ENCODE assay signal across 20 mouse cellular contexts in the genomic region with DNA sequence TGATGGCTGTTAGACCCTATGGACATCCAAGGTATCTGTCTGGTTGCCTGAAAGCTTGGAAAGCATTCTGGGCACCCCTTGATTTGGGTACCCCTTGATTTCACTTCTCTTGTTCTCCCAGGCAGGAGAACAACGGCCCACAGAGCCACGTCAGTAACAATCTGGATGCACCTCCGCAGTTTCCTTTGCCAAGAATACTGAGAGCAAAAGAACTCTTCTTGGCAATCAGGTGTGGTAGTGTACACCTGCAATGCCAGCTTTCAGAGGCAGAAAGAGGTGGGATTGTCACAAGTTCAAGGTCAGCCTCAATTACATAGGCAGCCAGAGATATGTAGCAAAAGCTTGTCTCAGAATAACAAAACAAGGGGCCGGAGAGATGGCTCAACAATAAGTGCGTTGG.
DNase-seq lines count a peak whose midpoint lies in the region; ATAC-seq and TF ChIP-seq lines count a peak whose summit lies in the region.
"Had no signal": no experiment of that assay in that cellular context is flagged by ENCODE, and none has a peak within 500 bp of the region (broad histone marks: within the 10 kb centered on the region; RNA-seq: fewer than 3 reads in every experiment).

No protein-coding gene starts in this region.

- H3K36me3 ChIP-seq in lung, postnatal 0 days (ENCODE audit: insufficient read depth, low read length): no peaks in the 10 kb centered on the region
- no peaks in the 10 kb centered on the region for H3K36me3 ChIP-seq in intestine, embryonic 15.5 days
- H3K36me3 ChIP-seq in liver, embryonic 15.5 days (replicated peaks): no peaks in the 10 kb centered on the region
- no peaks in the 10 kb centered on the region for H3K36me3 ChIP-seq in stomach, postnatal 0 days (ENCODE audit: control insufficient read depth, insufficient read depth, low read length)
- no peaks in the 10 kb centered on the region for H3K36me3 ChIP-seq in forebrain, embryonic 10.5 days (replicated peaks)
- H3K36me3 ChIP-seq: embryonic facial prominence, embryonic 15.5 days; heart, embryonic 15.5 days; limb, embryonic 12.5 days; lung, embryonic 15.5 days; midbrain, embryonic 15.5 days; neural tube, embryonic 15.5 days had no signal

- no peak for DNase-seq in lung, postnatal 0 days (ENCODE audit: low spot score)
- no peak for DNase-seq in lung, postnatal 4 days
- DNase-seq in stomach, postnatal 0 days (ENCODE audit: low spot score): no peak
- DNase-seq in forebrain, embryonic 10.5 days (ENCODE audit: extremely low spot score, low spot score): no peak
- DNase-seq in gastrocnemius, adult 2 months: no peak
- DNase-seq: adrenal gland, postnatal 10 days; cerebellum, adult 2 months; cerebellum, postnatal 36 days; thymus, postnatal 14 days had no signal

- no peaks in the 10 kb centered on the region for H3K9me3 ChIP-seq in lung, postnatal 0 days (ENCODE audit: low read length)
- H3K9me3 ChIP-seq in intestine, embryonic 15.5 days: no peaks in the 10 kb centered on the region
- H3K9me3 ChIP-seq in liver, embryonic 15.5 days (replicated peaks): no peaks in the 10 kb centered on the region
- H3K9me3 ChIP-seq in stomach, postnatal 0 days (ENCODE audit: control insufficient read depth, low read length): no peaks in the 10 kb centered on the region
- H3K9me3 ChIP-seq in forebrain, embryonic 10.5 days: no peaks in the 10 kb centered on the region
- H3K9me3 ChIP-seq: embryonic facial prominence, embryonic 15.5 days; heart, embryonic 15.5 days; limb, embryonic 12.5 days; lung, embryonic 15.5 days; midbrain, embryonic 15.5 days; neural tube, embryonic 15.5 days had no signal

- ATAC-seq in lung, postnatal 0 days: no peak
- ATAC-seq in intestine, embryonic 15.5 days: no peak
- no peak for ATAC-seq in liver, embryonic 15.5 days (ENCODE audit: insufficient read depth)
- no peak for ATAC-seq in stomach, postnatal 0 days (ENCODE audit: low FRiP score, low TSS enrichment)
- ATAC-seq: hindbrain, embryonic 16.5 days; midbrain, embryonic 15.5 days had no signal

- no peak for TF ChIP-seq CTCF in lung, postnatal 0 days (IDR thresholded peaks at IDR 0.05)
- TF ChIP-seq CTCF in stomach, postnatal 0 days (IDR thresholded peaks at IDR 0.05; ENCODE audit: low read depth): no peak
- no peak for TF ChIP-seq CTCF in gastrocnemius, adult 2 months (IDR thresholded peaks at IDR 0.05)

- WGBS in lung, postnatal 0 days: 79% methylated on average over 5 of the region's 5 CpGs
- WGBS in intestine, embryonic 15.5 days: 84% methylated on average over 5 of the region's 5 CpGs
- 74% methylated on average over 5 of the region's 5 CpGs for WGBS in liver, embryonic 15.5 days (ENCODE audit: insufficient replicate concordance)
- 80% methylated on average over 5 of the region's 5 CpGs for WGBS in stomach, postnatal 0 days
- 94% methylated on average over 5 of the region's 5 CpGs for WGBS in forebrain, embryonic 10.5 days

- H3K4me3 ChIP-seq in lung, postnatal 0 days (ENCODE audit: low read depth, low read length): no peak overlapping the region
- no peak overlapping the region for H3K4me3 ChIP-seq in intestine, embryonic 15.5 days (replicated peaks)
- H3K4me3 ChIP-seq in liver, embryonic 15.5 days (replicated peaks): no peak overlapping the region
- no peak overlapping the region for H3K4me3 ChIP-seq in stomach, postnatal 0 days (ENCODE audit: low read depth, low read length)
- H3K4me3 ChIP-seq in forebrain, embryonic 10.5 days: no peak overlapping the region
- H3K4me3 ChIP-seq in gastrocnemius, adult 2 months: no peak overlapping the region
- H3K4me3 ChIP-seq: embryonic facial prominence, embryonic 15.5 days; heart, adult 2 months; heart, embryonic 15.5 days; limb, embryonic 12.5 days; lung, embryonic 15.5 days; midbrain, embryonic 15.5 days; myocyte; neural tube, embryonic 15.5 days had no signal

- no peak for TF ChIP-seq EP300 in lung, postnatal 0 days (IDR thresholded peaks at IDR 0.05)
- no peak for TF ChIP-seq EP300 in stomach, postnatal 0 days (optimal IDR thresholded peaks at IDR 0.05)

- H3K27me3 ChIP-seq in lung, postnatal 0 days (replicated peaks; ENCODE audit: insufficient read depth, low read length): no peaks in the 10 kb centered on the region
- no peaks in the 10 kb centered on the region for H3K27me3 ChIP-seq in intestine, embryonic 15.5 days (replicated peaks)
- H3K27me3 ChIP-seq in liver, embryonic 15.5 days: no peaks in the 10 kb centered on the region
- H3K27me3 ChIP-seq in stomach, postnatal 0 days (ENCODE audit: control insufficient read depth, insufficient read depth, low read length): no peaks in the 10 kb centered on the region
- peaks cover 5% of the 10 kb centered on the region; the same call in 1 of the 2 replicates for H3K27me3 ChIP-seq in forebrain, embryonic 10.5 days (ENCODE audit: poor library complexity, severe bottlenecking)
- H3K27me3 ChIP-seq: embryonic facial prominence, embryonic 15.5 days; heart, embryonic 15.5 days; lung, embryonic 15.5 days; midbrain, embryonic 15.5 days had no signal

- intact Hi-C loops in gastrocnemius, adult 2 months (cut with DNase I): loop anchor here (10.0 kb wide), 1 partner anchor 109 kb away; no protein-coding TSS in a partner anchor

- H3K27ac ChIP-seq in lung, postnatal 0 days (ENCODE audit: low read length): peak overlapping the region; percentile 16; the same call in 1 of the 2 replicates
- H3K27ac ChIP-seq in intestine, embryonic 15.5 days: peak overlapping the region; percentile 61
- peak overlapping the region; percentile 68; the same call in 1 of the 2 replicates for H3K27ac ChIP-seq in liver, embryonic 15.5 days (replicated peaks)
- H3K27ac ChIP-seq in stomach, postnatal 0 days (replicated peaks): peak overlapping the region; percentile 65
- no peak overlapping the region for H3K27ac ChIP-seq in forebrain, embryonic 10.5 days
- no peak overlapping the region for H3K27ac ChIP-seq in gastrocnemius, adult 2 months
- H3K27ac ChIP-seq: embryonic facial prominence, embryonic 15.5 days; heart, adult 2 months; limb, embryonic 12.5 days; midbrain, embryonic 15.5 days; neural tube, embryonic 15.5 days had no signal

- H3K4me2 ChIP-seq in lung, postnatal 0 days (replicated peaks; ENCODE audit: low read depth, low read length): no peak overlapping the region
- H3K4me2 ChIP-seq in intestine, embryonic 15.5 days (replicated peaks): peak overlapping the region; percentile 24; the same call in 1 of the 2 replicates
- H3K4me2 ChIP-seq in liver, embryonic 15.5 days: peak overlapping the region; percentile 23
- no peak overlapping the region for H3K4me2 ChIP-seq in stomach, postnatal 0 days (replicated peaks; ENCODE audit: low read depth)
- H3K4me2 ChIP-seq: embryonic facial prominence, embryonic 15.5 days; heart, embryonic 15.5 days; limb, embryonic 12.5 days; lung, embryonic 15.5 days; midbrain, embryonic 15.5 days; neural tube, embryonic 15.5 days had no signal

- no peak overlapping the region for H3K9ac ChIP-seq in lung, postnatal 0 days (replicated peaks; ENCODE audit: low read depth)
- no peak overlapping the region for H3K9ac ChIP-seq in intestine, embryonic 15.5 days
- no peak overlapping the region for H3K9ac ChIP-seq in liver, embryonic 15.5 days
- no peak overlapping the region for H3K9ac ChIP-seq in stomach, postnatal 0 days (ENCODE audit: low read length)
- H3K9ac ChIP-seq: embryonic facial prominence, embryonic 15.5 days; heart, embryonic 15.5 days; limb, embryonic 12.5 days; lung, embryonic 15.5 days; midbrain, embryonic 15.5 days; neural tube, embryonic 15.5 days had no signal

- H3K4me1 ChIP-seq in lung, postnatal 0 days (ENCODE audit: insufficient read depth, low read depth, low read length): peaks cover 3% of the 10 kb centered on the region; the same call in 1 of the 2 replicates
- H3K4me1 ChIP-seq in intestine, embryonic 15.5 days (replicated peaks): peaks cover 20% of the 10 kb centered on the region
- H3K4me1 ChIP-seq in liver, embryonic 15.5 days (replicated peaks): peaks cover 53% of the 10 kb centered on the region
- H3K4me1 ChIP-seq in stomach, postnatal 0 days (replicated peaks; ENCODE audit: control insufficient read depth, insufficient read depth): 0 out of 2 replicates have a peak, but pooled peaks cover 4% of the 10 kb centered on the region
- peaks cover 10% of the 10 kb centered on the region for H3K4me1 ChIP-seq in forebrain, embryonic 10.5 days

Comparison
In these comparisons a context has a peak if more than half of its experiments do, and no peak if none do; other contexts are left out.
1. H3K27ac ChIP-seq: peak in lung, postnatal 0 days (single experiment), intestine, embryonic 15.5 days (single experiment), liver, embryonic 15.5 days (single experiment) and stomach, postnatal 0 days (single experiment); none in forebrain, embryonic 10.5 days (single experiment) and gastrocnemius, adult 2 months (single experiment).
2. H3K4me2 ChIP-seq: peak in intestine, embryonic 15.5 days (single experiment) and liver, embryonic 15.5 days (single experiment); none in lung, postnatal 0 days (single experiment) and stomach, postnatal 0 days (single experiment).